Mouse (Mus musculus) megakaryocyte, embryonic 14.5 days (primary cell): Measurements from ENCODE around the gene Arih2. TPM values are rescaled to one million over a fixed set of nuclear protein-coding genes. Genes with fewer than 3 reads are reported as not detected.
"Not testable (repeated sequence)": the region's sequence is repeated elsewhere in the genome, so short reads cannot be mapped to it uniquely, and the experiment has no call there.

ENCODE experiments used
- H3K27me3 ChIP-seq: replicated peaks from 2 replicates; pipeline ENCODE3; 2012; ENCODE audit warnings: inconsistent platforms
- H3K36me3 ChIP-seq: replicated peaks from 2 replicates; pipeline ENCODE3; 2012; ENCODE audit warnings: low read length, inconsistent platforms, mixed read lengths
- H3K4me1 ChIP-seq: 2 replicates; pipeline ENCODE4 v1.6.1; 2012; ENCODE audit warnings: inconsistent platforms
- H3K4me3 ChIP-seq: replicated peaks from 2 replicates; pipeline ENCODE3; 2012; ENCODE audit warnings: moderate library complexity, mild to moderate bottlenecking, inconsistent platforms
- H3K9me3 ChIP-seq: 2 replicates; pipeline ENCODE4 v1.6.1; 2012; ENCODE audit warnings: inconsistent platforms
- FLI1 ChIP-seq: IDR thresholded peaks from 2 replicates; pipeline ENCODE4 v1.6.1; 2012; ENCODE audit warnings: low read length, inconsistent platforms, mixed read lengths
- GATA1 ChIP-seq: IDR thresholded peaks from 3 replicates; pipeline ENCODE4 v1.6.1; 2012; ENCODE audit warnings: mixed read lengths, low read length, inconsistent platforms, borderline replicate concordance
- polyA plus RNA-seq: library from polyadenylated mRNA; stranded (reverse); fragments of >175 nt; gene quantifications from 2 replicates; pipeline ENCODE4 v1.2.3, GENCODE M21; 2012; ENCODE audit warnings: low replicate concordance; ENCODE audit not compliant: insufficient read depth

Arih2 gene
- polyA plus RNA-seq, 1 experiment: 103 TPM

DNA sequence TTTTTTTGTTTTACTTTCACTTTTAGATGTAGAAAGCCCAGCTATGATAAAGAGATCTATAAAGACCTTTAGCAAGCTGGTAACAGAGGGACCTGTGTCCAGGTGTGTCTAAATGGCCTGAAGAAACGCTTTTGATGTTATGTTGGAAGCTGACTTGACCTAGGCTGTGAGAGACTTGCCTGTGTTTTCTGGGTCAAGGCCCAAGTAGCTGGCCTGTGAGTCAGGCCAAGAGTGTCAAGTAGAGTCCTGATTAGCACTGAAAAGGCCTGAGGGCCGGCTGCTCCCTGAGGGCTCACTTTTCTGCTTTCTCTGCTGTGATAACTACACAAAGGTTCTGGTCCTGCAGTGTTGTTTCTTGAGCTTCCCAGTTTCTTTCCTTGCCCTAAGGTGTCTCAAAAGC, 38.5 kb upstream of the Arih2 start:
- H3K27me3 ChIP-seq: peaks cover 19% of the 10 kb centered on the region
- H3K9me3 ChIP-seq: no peaks in the 10 kb centered on the region
- H3K4me1 ChIP-seq: peaks cover 53% of the 10 kb centered on the region
- H3K36me3 ChIP-seq: peaks cover 26% of the 10 kb centered on the region
- no peak for TF ChIP-seq GATA1
- no peak for TF ChIP-seq FLI1
- H3K4me3 ChIP-seq: peak overlapping the region; percentile 29

DNA sequence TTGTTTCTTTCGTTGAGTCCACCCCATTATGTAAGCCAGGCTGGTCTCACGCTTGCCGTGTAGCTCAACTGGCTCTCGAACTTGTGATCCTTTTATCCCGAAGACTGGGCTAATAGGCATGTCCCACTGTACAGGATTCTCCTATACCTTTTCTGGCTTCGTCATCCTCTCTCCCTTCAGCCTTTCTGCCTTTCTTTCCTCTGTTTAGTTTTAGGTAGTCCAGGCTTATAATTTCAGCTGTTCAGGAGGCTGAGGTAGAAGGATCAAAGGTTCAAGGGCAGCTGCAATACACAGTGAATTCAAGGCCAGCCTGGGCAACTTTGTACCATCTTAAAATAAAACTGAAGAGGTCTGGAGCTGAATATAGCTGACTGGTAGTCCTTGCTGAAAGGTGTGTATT, 38.0 kb upstream of the Arih2 start:
- peaks cover 49% of the 10 kb centered on the region for H3K4me1 ChIP-seq
- no peak overlapping the region for H3K4me3 ChIP-seq
- no peaks in the 10 kb centered on the region for H3K9me3 ChIP-seq
- H3K27me3 ChIP-seq: peaks cover 14% of the 10 kb centered on the region
- H3K36me3 ChIP-seq: peaks cover 31% of the 10 kb centered on the region
- TF ChIP-seq GATA1: no peak
- TF ChIP-seq FLI1: no peak

DNA sequence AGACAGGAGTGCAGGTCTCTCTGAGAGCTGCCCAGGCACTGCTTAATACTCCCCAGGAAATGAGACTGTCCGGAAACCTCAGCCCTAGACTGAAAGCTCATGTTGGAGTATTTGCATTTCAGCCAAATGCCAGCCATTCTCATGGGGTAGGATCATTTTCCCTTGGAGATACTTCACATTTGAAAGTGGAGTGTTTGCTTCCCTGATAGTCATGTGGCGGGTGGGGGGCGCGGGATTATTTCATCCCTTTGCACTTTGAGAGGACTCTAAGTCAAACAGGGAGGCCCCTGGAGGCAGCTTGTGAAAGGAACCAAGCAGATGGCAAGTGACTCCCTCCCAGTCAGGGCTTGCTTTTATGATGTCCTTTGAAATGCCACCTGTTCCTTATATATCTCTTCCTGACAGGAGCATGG, 37.3 kb upstream of the Arih2 start:
- Histone ChIP-seq H3K27me3 (peaks cover 8% of the 10 kb centered on the region), H3K9me3 (no peaks in the 10 kb centered on the region), H3K36me3 (peaks cover 36% of the 10 kb centered on the region), H3K4me3 (no peak overlapping the region), H3K4me1 (peaks cover 44% of the 10 kb centered on the region)
- TF ChIP-seq FLI1 (no peak), GATA1 (no peak)

DNA sequence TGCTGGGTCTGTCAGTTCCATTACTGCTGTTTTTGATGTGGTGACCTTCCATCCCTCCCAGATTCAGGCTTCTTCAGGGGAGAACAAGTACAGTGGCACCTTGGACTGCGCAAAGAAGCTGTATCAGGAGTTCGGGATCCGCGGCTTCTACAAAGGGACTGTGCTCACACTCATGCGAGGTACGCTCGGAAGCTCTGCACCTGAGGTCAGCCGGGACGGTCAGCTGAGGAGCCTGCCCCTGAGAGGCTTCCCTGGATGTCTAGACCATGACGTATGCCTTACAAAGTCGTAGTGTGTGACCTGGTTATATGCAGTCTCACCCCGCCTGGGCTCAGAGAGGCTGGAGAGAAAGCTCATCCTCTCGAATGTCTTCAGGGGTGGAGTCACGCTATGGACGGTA, 30.8 kb upstream of the Arih2 start:
- no peak overlapping the region for H3K4me3 ChIP-seq
- TF ChIP-seq FLI1 (no peak), GATA1 (no peak)
- no peaks in the 10 kb centered on the region for H3K9me3 ChIP-seq
- peaks cover 15% of the 10 kb centered on the region for H3K4me1 ChIP-seq
- H3K36me3 ChIP-seq: peaks cover 87% of the 10 kb centered on the region
- H3K27me3 ChIP-seq: no peaks in the 10 kb centered on the region

DNA sequence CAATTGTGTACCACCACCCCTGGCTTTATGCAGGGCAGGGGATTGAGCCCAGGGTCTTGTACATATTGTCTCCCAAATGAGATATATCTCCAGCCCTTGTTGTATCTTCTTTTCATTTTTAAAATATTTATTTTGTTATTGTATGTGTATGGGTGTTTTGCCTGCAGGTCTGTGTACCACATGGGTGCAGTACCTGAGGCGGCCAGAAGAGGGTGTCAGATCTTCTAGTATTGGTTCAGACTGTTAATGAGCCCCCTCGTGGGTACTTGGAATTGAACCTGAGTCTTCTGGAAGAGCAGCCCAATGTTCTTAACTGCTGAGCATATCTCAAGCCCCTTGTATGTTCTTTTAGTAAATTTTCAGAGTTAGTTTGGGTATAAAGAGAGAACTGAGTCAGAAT, 24.0 kb upstream of the Arih2 start:
- Histone ChIP-seq H3K4me3 (no peak overlapping the region), H3K27me3 (no peaks in the 10 kb centered on the region), H3K36me3 (peaks cover 76% of the 10 kb centered on the region), H3K9me3 (no peaks in the 10 kb centered on the region), H3K4me1 (peaks cover 16% of the 10 kb centered on the region)
- no peak for TF ChIP-seq GATA1
- TF ChIP-seq FLI1: no peak

DNA sequence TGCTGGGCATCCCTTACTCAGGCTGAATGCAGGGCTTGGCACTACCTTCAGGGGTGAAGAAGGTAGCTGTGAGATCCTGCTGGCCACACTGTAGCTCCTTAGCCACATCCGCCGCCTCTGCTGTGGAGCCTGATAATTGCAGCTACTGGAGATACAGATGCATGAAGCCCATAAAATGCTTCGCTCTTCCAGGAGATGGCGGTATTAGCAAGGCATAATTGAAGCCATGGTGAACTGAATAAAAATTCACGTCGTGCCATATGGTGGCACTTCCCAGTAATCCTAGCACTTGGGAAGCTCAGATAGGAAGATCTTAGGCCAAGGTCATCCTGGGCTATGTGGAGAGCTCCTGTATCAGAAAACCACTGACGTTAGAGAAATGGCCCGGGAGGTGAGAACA, 20.7 kb upstream of the Arih2 start:
- Histone ChIP-seq H3K27me3 (no peaks in the 10 kb centered on the region), H3K4me1 (peaks cover 16% of the 10 kb centered on the region; the same call in 1 of the 2 replicates), H3K36me3 (peaks cover 61% of the 10 kb centered on the region)

DNA sequence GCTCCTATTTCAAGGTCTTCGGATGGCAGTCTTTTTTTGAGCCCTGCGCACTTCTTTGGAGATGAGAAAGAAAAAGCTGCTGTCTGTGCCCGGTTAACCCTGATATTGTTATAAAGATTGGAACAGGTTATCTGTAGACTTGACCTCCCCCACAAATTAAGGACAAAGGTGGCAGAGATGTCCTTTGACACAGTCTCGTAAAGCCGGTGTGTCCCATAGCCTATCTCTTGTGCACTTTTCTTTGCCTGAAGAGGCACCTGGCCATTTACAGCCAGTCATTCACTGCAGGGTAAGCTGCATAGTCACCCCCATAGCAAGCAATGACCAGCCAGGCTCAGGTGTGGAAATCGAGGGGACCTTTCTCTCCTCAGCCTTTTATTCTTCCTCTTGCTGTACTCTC, 13.5 kb upstream of the Arih2 start:
- peaks cover 7% of the 10 kb centered on the region for H3K9me3 ChIP-seq
- peak overlapping the region; percentile 96 for H3K4me3 ChIP-seq
- peaks cover 31% of the 10 kb centered on the region for H3K4me1 ChIP-seq
- peaks cover 14% of the 10 kb centered on the region for H3K36me3 ChIP-seq
- TF ChIP-seq FLI1: no peak
- TF ChIP-seq GATA1: no peak
- H3K27me3 ChIP-seq: no peaks in the 10 kb centered on the region

More for the DNA sequence above, 20.7 kb upstream of the Arih2 start:
- no peak overlapping the region for H3K4me3 ChIP-seq
- TF ChIP-seq GATA1: no peak
- no peaks in the 10 kb centered on the region for H3K9me3 ChIP-seq

DNA sequence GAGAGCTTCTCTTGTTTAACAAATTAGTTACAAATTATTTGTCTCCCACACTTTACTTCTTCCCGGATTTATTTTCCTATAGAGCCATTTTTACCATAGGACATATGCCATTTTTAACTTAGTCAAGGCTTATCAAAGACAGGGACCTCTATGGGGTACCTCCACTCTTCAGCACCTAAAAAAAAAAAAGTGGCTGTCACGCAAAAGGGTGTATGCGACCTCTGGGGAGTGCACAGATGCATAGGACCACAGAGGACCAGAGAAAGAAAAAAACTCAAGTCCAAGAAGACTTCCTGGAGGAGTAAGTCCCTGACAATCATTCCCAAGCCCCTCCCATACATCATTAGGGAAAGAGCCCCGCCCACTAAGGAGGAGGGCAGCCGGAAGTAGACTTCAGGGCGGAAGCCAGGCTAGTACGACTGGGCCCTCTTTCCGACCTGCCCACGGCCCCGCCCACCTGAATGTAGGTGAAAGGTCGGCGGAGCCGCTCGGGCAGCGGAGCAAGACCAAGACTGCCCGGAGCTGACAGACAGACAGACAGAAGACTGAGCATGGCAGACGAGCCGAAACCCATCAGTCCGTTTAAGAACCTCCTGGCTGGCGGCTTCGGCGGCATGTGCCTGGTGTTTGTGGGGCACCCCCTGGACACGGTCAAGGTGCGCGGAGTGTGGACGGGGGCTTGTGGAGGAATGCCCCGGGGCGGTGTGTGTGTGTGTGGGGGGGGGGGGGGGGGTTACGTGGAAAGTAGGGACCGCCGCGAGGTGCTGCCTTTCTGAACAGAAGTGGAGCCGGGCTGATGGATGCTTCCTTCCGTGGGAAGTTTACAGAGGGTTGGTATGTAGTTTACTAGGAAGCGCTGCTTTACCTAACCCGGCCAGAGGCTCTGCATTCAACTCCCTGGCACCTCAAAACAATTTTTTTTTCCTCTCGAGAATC, 12.8 kb upstream of the Arih2 start, which contains the start of gene Slc25a20:
Slc25a20 (plus strand) TSS at position 412 of the 936 bp plus-strand sequence.
- TF ChIP-seq FLI1: no peak
- TF ChIP-seq GATA1: no peak
- H3K27me3 ChIP-seq: no peaks in the 10 kb centered on the region
- peaks cover 7% of the 10 kb centered on the region for H3K9me3 ChIP-seq
- H3K36me3 ChIP-seq: peaks cover 11% of the 10 kb centered on the region
- peaks cover 24% of the 10 kb centered on the region for H3K4me1 ChIP-seq
- peak within 1 kb of the TSS; percentile 96 for H3K4me3 ChIP-seq

DNA sequence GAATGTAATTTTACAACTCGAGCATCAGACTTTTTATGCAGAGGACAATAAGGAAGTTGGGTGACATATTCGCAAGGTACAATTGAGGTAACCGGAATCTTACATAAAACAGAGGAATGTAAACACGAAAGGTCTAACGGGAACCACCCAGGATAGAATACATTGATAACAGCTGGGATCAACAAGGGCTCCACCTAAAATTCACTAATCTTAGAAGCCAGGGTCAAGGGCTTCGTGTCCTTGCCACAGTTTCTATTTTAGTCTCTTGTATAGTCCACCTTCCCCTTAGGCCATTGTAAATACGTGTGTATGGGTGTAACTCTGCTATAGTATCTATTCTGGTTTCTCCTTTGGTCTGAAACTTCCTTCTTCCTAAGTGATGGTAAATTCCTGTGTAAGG, 6.7 kb upstream of the Arih2 start:
- not testable (repeated sequence) for H3K36me3 ChIP-seq, H3K27me3 ChIP-seq, H3K9me3 ChIP-seq, H3K4me3 ChIP-seq
- peaks cover 25% of the 10 kb centered on the region for H3K4me1 ChIP-seq
